In the genomic region with DNA sequence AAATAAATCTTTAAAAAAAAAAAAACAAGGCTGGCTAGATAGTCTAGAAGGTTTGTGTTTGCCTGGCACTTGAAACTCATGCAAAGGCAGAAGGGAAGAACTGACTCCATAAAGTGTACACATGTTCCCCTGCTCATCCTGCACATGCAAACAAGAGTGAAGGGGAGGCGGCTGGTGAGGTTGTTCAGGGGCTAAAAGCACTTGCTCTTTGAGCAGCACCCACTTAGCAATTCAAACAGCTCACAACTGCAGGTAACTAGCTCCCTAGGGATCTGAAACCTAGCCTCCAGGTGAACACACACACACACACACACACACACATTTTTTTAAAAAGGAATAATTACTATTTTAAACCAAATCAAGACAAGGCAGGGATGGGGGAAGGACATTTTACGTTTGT, we compare ENCODE assay signal across 10 mouse cellular contexts. TPM values are rescaled to one million over a fixed set of nuclear protein-coding genes. Genes with fewer than 3 reads are reported as not detected.
DNase-seq lines count a peak whose midpoint lies in the region; ATAC-seq and TF ChIP-seq lines count a peak whose summit lies in the region.
"Had no signal": no experiment of that assay in that cellular context is flagged by ENCODE, and none has a peak within 500 bp of the region (broad histone marks: within the 10 kb centered on the region; RNA-seq: fewer than 3 reads in every experiment).

No protein-coding gene starts in this region.

- no peak overlapping the region; a peak in 1 of 4 replicates for H3K4me3 ChIP-seq in heart, embryonic 14.5 days (ENCODE audit: control insufficient read depth in 1 of 2, insufficient read depth in 1 of 2, low read depth in 1 of 2, low read length in 2 of 2)
- no peak overlapping the region for H3K4me3 ChIP-seq in liver, postnatal 0 days (ENCODE audit: low read depth, low read length)
- H3K4me3 ChIP-seq in liver, embryonic 11.5 days (ENCODE audit: low read depth, low read length), result no peak overlapping the region
- H3K4me3 ChIP-seq in MEL (ENCODE audit: control insufficient read depth in 1 of 2, insufficient read depth in 1 of 2, low read depth in 2 of 2, low read length in 2 of 2), result no peak overlapping the region
- peak overlapping the region; percentile 51; the same call in 1 of the 2 replicates for H3K4me3 ChIP-seq in embryonic facial prominence, embryonic 15.5 days (replicated peaks)
- no peak overlapping the region for H3K4me3 ChIP-seq in forebrain, embryonic 15.5 days

- no peak for TF ChIP-seq RAD21 in MEL (IDR thresholded peaks at IDR 0.05; ENCODE audit: low read depth, low read length)

- 52% methylated on average over 2 of the region's 2 CpGs for WGBS in heart, embryonic 14.5 days
- WGBS in liver, postnatal 0 days (ENCODE audit: insufficient replicate concordance), result 52% methylated on average over 2 of the region's 2 CpGs
- 52% methylated on average over 2 of the region's 2 CpGs for WGBS in liver, embryonic 11.5 days
- WGBS in embryonic facial prominence, embryonic 15.5 days, result 28% methylated on average over 2 of the region's 2 CpGs
- WGBS in forebrain, embryonic 15.5 days, result 39% methylated on average over 2 of the region's 2 CpGs

- no peak for TF ChIP-seq POLR2A in MEL (IDR thresholded peaks at IDR 0.05; ENCODE audit: control insufficient read depth in 1 of 2, insufficient read depth in 1 of 2, low read depth in 1 of 2, low read length in 2 of 2, poor library complexity in 1 of 2)

- TF ChIP-seq EP300 in liver, postnatal 0 days (IDR thresholded peaks at IDR 0.05; ENCODE audit: low read depth), result no peak
- TF ChIP-seq EP300 in MEL (IDR thresholded peaks at IDR 0.05; ENCODE audit: low read depth in 1 of 2, low read length in 2 of 2), result no peak

- no peaks in the 10 kb centered on the region for H3K9me3 ChIP-seq in heart, embryonic 14.5 days (ENCODE audit: control insufficient read depth, low read length)
- no peaks in the 10 kb centered on the region for H3K9me3 ChIP-seq in liver, postnatal 0 days (ENCODE audit: low read length)
- no peaks in the 10 kb centered on the region for H3K9me3 ChIP-seq in liver, embryonic 11.5 days (ENCODE audit: control insufficient read depth, low read length)
- H3K9me3 ChIP-seq in MEL (replicated peaks; ENCODE audit: insufficient read depth, low read length), result no peaks in the 10 kb centered on the region
- H3K9me3 ChIP-seq in embryonic facial prominence, embryonic 15.5 days (replicated peaks), result no peaks in the 10 kb centered on the region
- H3K9me3 ChIP-seq in forebrain, embryonic 15.5 days, result no peaks in the 10 kb centered on the region
- H3K9me3 ChIP-seq: stomach, embryonic 15.5 days had no signal

- H3K27me3 ChIP-seq in heart, embryonic 14.5 days (ENCODE audit: control insufficient read depth, insufficient read depth, low read length), result no peaks in the 10 kb centered on the region
- H3K27me3 ChIP-seq in liver, postnatal 0 days (ENCODE audit: insufficient read depth, low read length), result peaks cover 6% of the 10 kb centered on the region; the same call in 1 of the 2 replicates
- peaks cover 18% of the 10 kb centered on the region for H3K27me3 ChIP-seq in liver, embryonic 11.5 days (replicated peaks; ENCODE audit: control insufficient read depth, insufficient read depth, low read length)
- no peaks in the 10 kb centered on the region for H3K27me3 ChIP-seq in MEL (ENCODE audit: control insufficient read depth in 1 of 2, insufficient read depth in 2 of 2, low read length in 2 of 2)
- H3K27me3 ChIP-seq in embryonic facial prominence, embryonic 15.5 days, result 0 out of 2 replicates have a peak, but pooled peaks cover 3% of the 10 kb centered on the region
- no peaks in the 10 kb centered on the region for H3K27me3 ChIP-seq in forebrain, embryonic 15.5 days

- H3K27ac ChIP-seq in heart, embryonic 14.5 days (replicated peaks in 1 of 2; ENCODE audit: control insufficient read depth in 1 of 2, insufficient read depth in 1 of 2, low read depth in 2 of 2, low read length in 2 of 2), result no peak overlapping the region
- no peak overlapping the region for H3K27ac ChIP-seq in liver, postnatal 0 days (ENCODE audit: low read depth)
- no peak overlapping the region for H3K27ac ChIP-seq in liver, embryonic 11.5 days (ENCODE audit: low read depth, low read length)
- H3K27ac ChIP-seq in MEL (ENCODE audit: control insufficient read depth, low read depth, low read length), result no peak overlapping the region
- no peak overlapping the region for H3K27ac ChIP-seq in embryonic facial prominence, embryonic 15.5 days (replicated peaks)
- no peak overlapping the region for H3K27ac ChIP-seq in forebrain, embryonic 15.5 days (replicated peaks)
- H3K27ac ChIP-seq: stomach, embryonic 15.5 days had no signal

- DNase-seq in heart, adult 8-10 months (ENCODE audit: low spot score), result no peak
- DNase-seq in liver, postnatal 0 days, result no peak
- no peak for DNase-seq in liver, embryonic 11.5 days (ENCODE audit: low spot score)
- no peak for DNase-seq in MEL (ENCODE audit: low read depth, low spot score)
- no peak for DNase-seq in ovary, postnatal 10 days (ENCODE audit: low spot score)

- ATAC-seq in heart, embryonic 14.5 days (ENCODE audit: insufficient number of reproducible peaks, insufficient read depth, low FRiP score, low read depth), result no peak
- no peak for ATAC-seq in liver, postnatal 0 days
- no peak for ATAC-seq in liver, embryonic 11.5 days (replicated peaks; ENCODE audit: low FRiP score)
- no peak for ATAC-seq in embryonic facial prominence, embryonic 15.5 days (ENCODE audit: insufficient number of reproducible peaks, low FRiP score, low TSS enrichment, low read depth)
- no peak; the same call in 1 of the 2 replicates for ATAC-seq in forebrain, embryonic 15.5 days (replicated peaks)
- ATAC-seq: CD4-positive, CD25-positive, alpha-beta regulatory T cell, adult 4 months had no signal

- peaks cover 2 to 18% of the 10 kb centered on the region in 2 experiments; a peak in 2 of 4 replicates for H3K4me1 ChIP-seq in heart, embryonic 14.5 days (ENCODE audit: control insufficient read depth in 2 of 2, insufficient read depth in 2 of 2, low read length in 2 of 2)
- peaks cover 4% of the 10 kb centered on the region; the same call in 1 of the 2 replicates for H3K4me1 ChIP-seq in liver, postnatal 0 days (ENCODE audit: insufficient read depth)
- H3K4me1 ChIP-seq in liver, embryonic 11.5 days (replicated peaks; ENCODE audit: control insufficient read depth, insufficient read depth, low read length), result peaks cover 5% of the 10 kb centered on the region; the same call in 1 of the 2 replicates
- H3K4me1 ChIP-seq in MEL (ENCODE audit: control insufficient read depth in 1 of 2, insufficient read depth in 2 of 2, low read length in 2 of 2), result peaks cover 0 to 3% of the 10 kb centered on the region in 2 experiments; a peak in 1 of 4 replicates
- H3K4me1 ChIP-seq in embryonic facial prominence, embryonic 15.5 days, result peaks cover 14% of the 10 kb centered on the region
- H3K4me1 ChIP-seq in forebrain, embryonic 15.5 days, result peaks cover 6% of the 10 kb centered on the region

- H3K36me3 ChIP-seq in heart, embryonic 14.5 days (ENCODE audit: control insufficient read depth, insufficient read depth, low read length), result peaks cover 41% of the 10 kb centered on the region
- H3K36me3 ChIP-seq in liver, postnatal 0 days (replicated peaks; ENCODE audit: insufficient read depth, low read length), result peaks cover 35% of the 10 kb centered on the region
- H3K36me3 ChIP-seq in liver, embryonic 11.5 days (ENCODE audit: control insufficient read depth, insufficient read depth, low read length), result peaks cover 26% of the 10 kb centered on the region
- peaks cover 10 to 27% of the 10 kb centered on the region in 2 experiments for H3K36me3 ChIP-seq in MEL (ENCODE audit: control insufficient read depth in 1 of 2, insufficient read depth in 2 of 2, low read length in 2 of 2)
- H3K36me3 ChIP-seq in embryonic facial prominence, embryonic 15.5 days, result peaks cover 33% of the 10 kb centered on the region
- H3K36me3 ChIP-seq in forebrain, embryonic 15.5 days, result peaks cover 38% of the 10 kb centered on the region

- no peaks in the 10 kb centered on the region for H3K79me2 ChIP-seq in MEL (ENCODE audit: control insufficient read depth, insufficient read depth, low read length, poor library complexity)

- TF ChIP-seq CTCF in liver, postnatal 0 days (IDR thresholded peaks at IDR 0.05; ENCODE audit: low read depth), result no peak
- no peak for TF ChIP-seq CTCF in MEL (IDR thresholded peaks at IDR 0.05 in 2 of 3, conservative IDR thresholded peaks at IDR 0.05 in 1 of 3; ENCODE audit: control insufficient read depth in 1 of 3, insufficient read depth in 1 of 3, low read depth in 2 of 3, low read length in 3 of 3, poor library complexity in 1 of 3, severe bottlenecking in 1 of 3)

- H3K4me2 ChIP-seq in heart, embryonic 14.5 days (ENCODE audit: low read length), result peak overlapping the region; percentile 96
- H3K4me2 ChIP-seq in liver, postnatal 0 days (ENCODE audit: low read depth, low read length), result peak overlapping the region; percentile 78; the same call in 1 of the 2 replicates
- no peak overlapping the region for H3K4me2 ChIP-seq in liver, embryonic 11.5 days
- H3K4me2 ChIP-seq in embryonic facial prominence, embryonic 15.5 days (replicated peaks), result peak overlapping the region; percentile 89; the same call in 1 of the 2 replicates
- no peak overlapping the region for H3K4me2 ChIP-seq in forebrain, embryonic 15.5 days (replicated peaks)

- H3K9ac ChIP-seq in heart, embryonic 14.5 days (ENCODE audit: low read length), result peak overlapping the region; percentile 71; the same call in 1 of the 2 replicates
- H3K9ac ChIP-seq in liver, postnatal 0 days (replicated peaks), result no peak overlapping the region
- no peak overlapping the region for H3K9ac ChIP-seq in liver, embryonic 11.5 days (ENCODE audit: low read depth, low read length)
- H3K9ac ChIP-seq in MEL (ENCODE audit: control insufficient read depth, low read depth, low read length, poor library complexity, severe bottlenecking), result no peak overlapping the region
- H3K9ac ChIP-seq in embryonic facial prominence, embryonic 15.5 days, result no peak overlapping the region
- H3K9ac ChIP-seq in forebrain, embryonic 15.5 days (replicated peaks), result no peak overlapping the region

RNA-seq across cellular contexts. Expression of a gene that starts 0.6 kb away (rescaled TPM):
- 2.3 and 2.4 TPM in 2 replicates for polyA plus RNA-seq in heart, embryonic 14.5 days (2014; fragmentation: Nextera tagmentation; extraction: Ambion mirVana)
- 1 to 10 TPM; 1.0 to 2.4 (median 1.6) TPM for total RNA-seq in heart, adult 8-10 months (2022)
- polyA plus RNA-seq in liver, postnatal 0 days (2015; fragmentation: Nextera tagmentation; extraction: Ambion mirVana), result 0.06 TPM in 1 of 2 replicates, not detected in the other
- polyA plus RNA-seq in liver, embryonic 11.5 days (2014; fragmentation: Nextera tagmentation; extraction: Ambion mirVana), result 0.18 and 0.23 TPM in 2 replicates
- not detected in 2 replicates for total RNA-seq in MEL (2012; rRNA removed)
- polyA plus RNA-seq in MEL (2012; ENCODE audit: insufficient read depth in 1 of 2, insufficient read length in 2 of 2, low read depth in 1 of 2, low replicate concordance in 2 of 2, missing spikeins in 1 of 2), result not detected
- polyA plus RNA-seq in embryonic facial prominence, embryonic 15.5 days (2015; fragmentation: Nextera tagmentation; extraction: Ambion mirVana), result 2.5 and 4.2 TPM in 2 replicates
- 0.38 and 0.97 TPM in 2 replicates for polyA plus RNA-seq in forebrain, embryonic 15.5 days (2015; fragmentation: Nextera tagmentation; extraction: Ambion mirVana)
- polyA plus RNA-seq: CD4-positive, CD25-positive, alpha-beta regulatory T cell, adult 4 months had no signal

RNA-seq across cellular contexts. Expression of a gene that starts 36.8 kb away (rescaled TPM):
- 53.1 and 56.3 TPM in 2 replicates for polyA plus RNA-seq in heart, embryonic 14.5 days (2014; fragmentation: Nextera tagmentation; extraction: Ambion mirVana)
- total RNA-seq in heart, adult 8-10 months (2022), result 10 to 100 TPM; 11.1 to 18.2 (median 14.5) TPM
- polyA plus RNA-seq in liver, postnatal 0 days (2015; fragmentation: Nextera tagmentation; extraction: Ambion mirVana), result 12.7 and 16.8 TPM in 2 replicates
- 94.5 and 102 TPM in 2 replicates for polyA plus RNA-seq in liver, embryonic 11.5 days (2014; fragmentation: Nextera tagmentation; extraction: Ambion mirVana)
- 39.5 and 42.1 TPM in 2 replicates for total RNA-seq in MEL (2012; rRNA removed)
- polyA plus RNA-seq in MEL (2012; ENCODE audit: insufficient read depth in 1 of 2, insufficient read length in 2 of 2, low read depth in 1 of 2, low replicate concordance in 2 of 2, missing spikeins in 1 of 2), result 100 to 1,000 TPM in 1 of 2 experiments, 10 to 100 TPM in 1; 73.7 to 353 TPM
- 92.9 and 108 TPM in 2 replicates for polyA plus RNA-seq in embryonic facial prominence, embryonic 15.5 days (2015; fragmentation: Nextera tagmentation; extraction: Ambion mirVana)
- 117 and 122 TPM in 2 replicates for polyA plus RNA-seq in forebrain, embryonic 15.5 days (2015; fragmentation: Nextera tagmentation; extraction: Ambion mirVana)

Comparison
In these comparisons a context has a peak if more than half of its experiments do, and no peak if none do; other contexts are left out.
1. H3K4me2 ChIP-seq: peak in heart, embryonic 14.5 days (single experiment), liver, postnatal 0 days (single experiment) and embryonic facial prominence, embryonic 15.5 days (single experiment); none in liver, embryonic 11.5 days (single experiment) and forebrain, embryonic 15.5 days (single experiment).